Mouse (Mus musculus) kidney, postnatal 0 days (tissue): ENCODE data around the gene Gigyf1. TPM values are rescaled to one million over a fixed set of nuclear protein-coding genes. Genes with fewer than 3 reads are reported as not detected.

Experiments
- ATAC-seq: fragments of 200-750 bp; cut with Nextera tagmentation; replicated peaks from 2 replicates; pipeline ENCODE4 v1.8.0; 2017; ENCODE audit warnings: low read depth, moderate number of reproducible peaks, moderate TSS enrichment, moderate library complexity; ENCODE audit not compliant: low FRiP score
- DNase-seq: peaks from one replicate; pipeline ENCODE4 v3.0.0-alpha.2; 2016; ENCODE audit warnings: low spot score
- H3K27ac ChIP-seq: fragments of 300-500 bp; sonication (generic); 2 replicates; pipeline ENCODE4 v1.5.1; 2014; ENCODE audit warnings: mild to moderate bottlenecking
- H3K27me3 ChIP-seq: fragments of 300-500 bp; sonication (generic); 2 replicates; pipeline ENCODE4 v1.6.1; 2014; ENCODE audit warnings: low read length, mixed read lengths; ENCODE audit not compliant: insufficient read depth
- H3K36me3 ChIP-seq: fragments of 300-500 bp; sonication (generic); 2 replicates; pipeline ENCODE4 v1.6.1; 2014; ENCODE audit warnings: low read length, mixed read lengths; ENCODE audit not compliant: insufficient read depth
- H3K4me1 ChIP-seq: fragments of 300-500 bp; sonication (generic); replicated peaks from 2 replicates; pipeline ENCODE4 v1.6.1; 2014; ENCODE audit warnings: antibody characterized with exemption, low read length, mixed read lengths; ENCODE audit not compliant: insufficient read depth
- H3K4me2 ChIP-seq: fragments of 300-500 bp; sonication (generic); 2 replicates; pipeline ENCODE4 v1.6.1; 2014; ENCODE audit warnings: mild to moderate bottlenecking, low read length, moderate library complexity, mixed read lengths
- H3K4me3 ChIP-seq: fragments of 300-500 bp; sonication (generic); replicated peaks from 2 replicates; pipeline ENCODE4 v1.5.1; 2014; ENCODE audit warnings: low read depth, low read length
- H3K9ac ChIP-seq: fragments of 300-500 bp; sonication (generic); 2 replicates; pipeline ENCODE4 v1.6.1; 2014; ENCODE audit warnings: low read depth, low read length
- H3K9me3 ChIP-seq: fragments of 300-500 bp; sonication (generic); replicated peaks from 2 replicates; pipeline ENCODE4 v1.6.1; 2016; ENCODE audit warnings: low read length, inconsistent platforms, mixed read lengths
- CTCF ChIP-seq: IDR thresholded peaks from 2 replicates; pipeline ENCODE4 v1.5.1; 2016; ENCODE audit warnings: antibody characterized with exemption, low read depth, mild to moderate bottlenecking, moderate library complexity
- WGBS: fragments of 180-500 bp; shearing (Covaris S2); extraction: QIAGEN DNeasy Blood & Tissue Kit; methylation state at CpG from one replicate; pipeline ENCODE4 v1.1.7; 2014; 5-methylcytosine and 5-hydroxymethylcytosine counted together
- polyA plus RNA-seq: library from polyadenylated mRNA; unstranded; fragments of >200 nt; fragmentation: Nextera tagmentation; extraction: Ambion mirVana; gene quantifications from 2 replicates; pipeline ENCODE4 v1.2.1, GENCODE M21; 2015

The Gigyf1 gene
- polyA plus RNA-seq, 1 experiment from 2014 or later: 9.3 TPM

GRCm38 (mm10) chr5:137534762-137535161 lies 16.4 kb downstream of the Gigyf1 start:
- Histone ChIP-seq H3K4me3 (no peak overlapping the region), H3K4me2 (no peak overlapping the region), H3K9me3 (no peaks in the 10 kb centered on the region), H3K27ac (no peak overlapping the region), H3K4me1 (peaks cover 7% of the 10 kb centered on the region; the same call in 1 of the 2 replicates), H3K36me3 (0 out of 2 replicates have a peak, but pooled peaks cover under 1% of the 10 kb centered on the region), H3K9ac (no peak overlapping the region), H3K27me3 (no peaks in the 10 kb centered on the region)
- TF ChIP-seq CTCF: no peak
- DNase-seq: no peak
- 79% methylated on average over 3 of the region's 3 CpGs for WGBS
- ATAC-seq: no peak

- H3K4me2 ChIP-seq: no peak overlapping the region
- ATAC-seq (no peak), DNase-seq (no peak)
- peaks cover 4% of the 10 kb centered on the region; the same call in 1 of the 2 replicates for H3K4me1 ChIP-seq
- no peak overlapping the region for H3K4me3 ChIP-seq
- no peaks in the 10 kb centered on the region for H3K36me3 ChIP-seq
- 70% methylated on average over 9 of the region's 9 CpGs for WGBS
- no peaks in the 10 kb centered on the region for H3K9me3 ChIP-seq
- no peak overlapping the region; the same call in 1 of the 2 replicates for H3K27ac ChIP-seq
- no peaks in the 10 kb centered on the region for H3K27me3 ChIP-seq
- no peak for TF ChIP-seq CTCF
- no peak overlapping the region for H3K9ac ChIP-seq
These were observed 17.0 kb downstream of the Gigyf1 start for GRCm38 (mm10) chr5:137535318-137535717.

GRCm38 (mm10) chr5:137537461-137537860 lies 19.1 kb downstream of the Gigyf1 start:
- H3K27ac ChIP-seq: no peak overlapping the region
- H3K4me3 ChIP-seq: no peak overlapping the region
- no peak overlapping the region for H3K9ac ChIP-seq
- ATAC-seq (no peak), DNase-seq (no peak)
- H3K4me2 ChIP-seq: no peak overlapping the region
- H3K9me3 ChIP-seq: no peaks in the 10 kb centered on the region
- H3K27me3 ChIP-seq: no peaks in the 10 kb centered on the region
- H3K4me1 ChIP-seq: no peaks in the 10 kb centered on the region
- WGBS: 58% methylated on average over 4 of the region's 4 CpGs
- H3K36me3 ChIP-seq: no peaks in the 10 kb centered on the region
- no peak for TF ChIP-seq CTCF

DNA sequence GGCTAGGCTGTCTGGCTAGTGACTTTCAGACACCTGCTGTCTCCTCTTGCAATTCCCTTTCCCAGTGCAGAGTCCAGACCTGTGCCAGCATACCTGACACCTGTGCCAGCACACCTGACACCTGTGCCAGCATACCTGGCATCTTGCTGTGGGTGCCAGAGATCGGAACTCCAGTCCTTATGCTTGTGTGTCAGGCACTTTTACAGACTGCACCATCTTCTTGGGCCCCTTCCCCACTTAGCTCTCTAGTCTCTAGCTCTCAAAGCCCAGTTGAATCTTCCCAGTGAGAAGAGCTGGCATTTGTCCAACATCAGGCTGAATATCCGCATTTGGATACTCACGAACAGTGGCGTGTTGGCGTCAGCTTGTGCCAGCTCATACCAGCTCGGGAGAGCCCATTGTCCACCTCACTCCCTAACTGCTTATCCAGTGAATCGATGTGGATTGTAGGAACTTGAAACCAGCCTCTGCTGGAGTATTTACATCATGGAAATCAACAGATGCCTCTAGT lies 21.0 kb downstream of the Gigyf1 start:
- H3K9me3 ChIP-seq: no peaks in the 10 kb centered on the region
- no peak overlapping the region for H3K9ac ChIP-seq
- TF ChIP-seq CTCF: no peak
- H3K36me3 ChIP-seq: no peaks in the 10 kb centered on the region
- no peak overlapping the region for H3K4me3 ChIP-seq
- H3K4me1 ChIP-seq: no peaks in the 10 kb centered on the region
- H3K27me3 ChIP-seq: no peaks in the 10 kb centered on the region
- WGBS: 63% methylated on average over 7 of the region's 7 CpGs
- ATAC-seq (no peak), DNase-seq (no peak)
- H3K4me2 ChIP-seq: no peak overlapping the region
- no peak overlapping the region for H3K27ac ChIP-seq

GRCm38 (mm10) chr5:137540991-137541390 lies 22.6 kb downstream of the Gigyf1 start:
- Histone ChIP-seq H3K27me3 (no peaks in the 10 kb centered on the region), H3K4me1 (no peaks in the 10 kb centered on the region), H3K4me2 (no peak overlapping the region), H3K27ac (no peak overlapping the region), H3K4me3 (no peak overlapping the region), H3K36me3 (no peaks in the 10 kb centered on the region), H3K9me3 (no peaks in the 10 kb centered on the region), H3K9ac (no peak overlapping the region)
- ATAC-seq (no peak), DNase-seq (no peak)
- 79% methylated on average over 6 of the region's 6 CpGs for WGBS
- TF ChIP-seq CTCF: no peak

GRCm38 (mm10) chr5:137541768-137542540 lies 23.6 kb downstream of the Gigyf1 start:
- H3K4me3 ChIP-seq: no peak overlapping the region
- H3K4me1 ChIP-seq: no peaks in the 10 kb centered on the region
- no peaks in the 10 kb centered on the region for H3K27me3 ChIP-seq
- ATAC-seq (no peak), DNase-seq (no peak)
- no peaks in the 10 kb centered on the region for H3K9me3 ChIP-seq
- no peak overlapping the region for H3K27ac ChIP-seq
- no peak for TF ChIP-seq CTCF
- H3K4me2 ChIP-seq: no peak overlapping the region
- 68% methylated on average over 5 of the region's 5 CpGs for WGBS
- H3K36me3 ChIP-seq: no peaks in the 10 kb centered on the region
- no peak overlapping the region for H3K9ac ChIP-seq
